Mouse (Mus musculus) heart, adult 2 months (tissue): Measurements from ENCODE around the gene Ttc30a1. TPM values are rescaled to one million over a fixed set of nuclear protein-coding genes. Genes with fewer than 3 reads are reported as not detected.

Experiments
- DNase-seq, 2 experiments: peaks; one replicate each; pipeline ENCODE4 v3.0.0; 2021
- H3K27ac ChIP-seq: fragments of 200-600 bp; 2 replicates; pipeline ENCODE4 v1.8.1; 2022
- H3K27me3 ChIP-seq: fragments of 200-500 bp; 2 replicates; pipeline ENCODE4 v1.6.1; 2012; ENCODE audit warnings: mild to moderate bottlenecking, low read length, inconsistent platforms, mixed read lengths; ENCODE audit not compliant: control insufficient read depth, insufficient read depth
- H3K36me3 ChIP-seq: fragments of 200-500 bp; 2 replicates; pipeline ENCODE4 v1.6.1; 2012; ENCODE audit warnings: low read length, inconsistent platforms; ENCODE audit not compliant: control insufficient read depth, insufficient read depth
- H3K4me1 ChIP-seq: fragments of 200-500 bp; 2 replicates; pipeline ENCODE4 v1.6.1; 2011; ENCODE audit warnings: low read length; ENCODE audit not compliant: control insufficient read depth, insufficient read depth
- H3K4me3 ChIP-seq: fragments of 200-600 bp; 2 replicates; pipeline ENCODE4 v1.8.1; 2022
- H3K79me2 ChIP-seq: fragments of 200-500 bp; replicated peaks from 2 replicates; pipeline ENCODE4 v1.6.1; 2012; ENCODE audit warnings: mild to moderate bottlenecking, inconsistent platforms, low read length, moderate library complexity, mixed read lengths; ENCODE audit not compliant: control insufficient read depth, insufficient read depth
- H3K9ac ChIP-seq: fragments of 200-500 bp; 2 replicates; pipeline ENCODE4 v1.6.1; 2012; ENCODE audit warnings: low read depth, mild to moderate bottlenecking, control low read depth, inconsistent platforms, low read length, mixed read lengths
- CTCF ChIP-seq: fragments of 200-600 bp; IDR thresholded peaks from 2 replicates; pipeline ENCODE4 v1.8.1; 2022; ENCODE audit warnings: antibody characterized with exemption, mild to moderate bottlenecking, moderate library complexity
- EP300 ChIP-seq: fragments of 200-500 bp; IDR thresholded peaks from 2 replicates; pipeline ENCODE4 v1.6.1; 2011; ENCODE audit warnings: low read depth, low read length, control low read depth; ENCODE audit not compliant: insufficient read depth
- POLR2A ChIP-seq: fragments of 200-500 bp; IDR thresholded peaks from 2 replicates; pipeline ENCODE4 v1.6.1; 2011; ENCODE audit warnings: mild to moderate bottlenecking, low read depth, low read length, control low read depth; ENCODE audit not compliant: insufficient read depth
- WGBS: fragments of 180-500 bp; shearing (Covaris S2); methylation state at CpG from one replicate; pipeline ENCODE4 v1.1.7; 2018; 5-methylcytosine and 5-hydroxymethylcytosine counted together
- intact Hi-C: fragments of 180-260 bp; cut with DNase I; formaldehyde crosslinking; loops from one replicate; pipeline ENCODE4 v1.15.1; 2025
- polyA plus RNA-seq: library from polyadenylated mRNA; depleted of rRNA; stranded (reverse); fragments of >200 nt; gene quantifications from 2 replicates; pipeline ENCODE4 v1.2.3, GENCODE M21; 2012
- total RNA-seq, 2 experiments: library from RNA; stranded (reverse); gene quantifications; 2 replicates each; pipeline ENCODE4 v1.2.3; 2021

Ttc30a1 gene
- total and polyA plus RNA-seq, 3 experiments: 2.4 to 4.0 (median 3.1) TPM

- no peaks in the 10 kb centered on the region for H3K79me2 ChIP-seq
- TF ChIP-seq EP300 (no peak), CTCF (no peak), POLR2A (no peak)
- intact Hi-C loops: no loop called here
- no peaks in the 10 kb centered on the region for H3K36me3 ChIP-seq
- H3K9ac ChIP-seq: no peak overlapping the region
- no peaks in the 10 kb centered on the region for H3K4me1 ChIP-seq
- H3K27me3 ChIP-seq: no peaks in the 10 kb centered on the region
- no peak for DNase-seq
- no peak overlapping the region for H3K4me3 ChIP-seq
- 77% methylated on average over 3 of the region's 3 CpGs for WGBS
- no peak overlapping the region for H3K27ac ChIP-seq
These were observed 32.9 kb upstream of the Ttc30a1 start for GRCm38 (mm10) chr2:76014659-76015058.

GRCm38 (mm10) chr2:76006194-76006593, 24.4 kb upstream of the Ttc30a1 start:
- Histone ChIP-seq H3K4me3 (no peak overlapping the region), H3K27me3 (no peaks in the 10 kb centered on the region)

GRCm38 (mm10) chr2:76002899-76003298, 21.1 kb upstream of the Ttc30a1 start:
- Histone ChIP-seq H3K4me1 (peaks cover 2% of the 10 kb centered on the region; the same call in 1 of the 2 replicates), H3K27ac (no peak overlapping the region), H3K36me3 (no peaks in the 10 kb centered on the region), H3K27me3 (no peaks in the 10 kb centered on the region), H3K9ac (no peak overlapping the region), H3K4me3 (no peak overlapping the region), H3K79me2 (no peaks in the 10 kb centered on the region)
- DNase-seq: no peak
- TF ChIP-seq EP300 (no peak), POLR2A (no peak), CTCF (no peak)
- 80% methylated on average over 9 of the region's 9 CpGs for whole genome bisulfite sequencing
- intact Hi-C loops: no loop called here

More at GRCm38 (mm10) chr2:76006194-76006593, 24.4 kb upstream of the Ttc30a1 start:
- Histone ChIP-seq H3K27ac (no peak overlapping the region), H3K4me1 (no peaks in the 10 kb centered on the region), H3K79me2 (no peaks in the 10 kb centered on the region), H3K36me3 (no peaks in the 10 kb centered on the region), H3K9ac (no peak overlapping the region)
- TF ChIP-seq EP300 (no peak), CTCF (no peak), POLR2A (no peak)
- WGBS: 32% methylated on average over 4 of the region's 4 CpGs
- no peak for DNase-seq
- intact Hi-C loops: no loop called here

- Histone ChIP-seq H3K4me1 (peaks cover 2% of the 10 kb centered on the region; the same call in 1 of the 2 replicates), H3K27ac (no peak overlapping the region), H3K4me3 (no peak overlapping the region), H3K27me3 (no peaks in the 10 kb centered on the region), H3K79me2 (no peaks in the 10 kb centered on the region), H3K36me3 (no peaks in the 10 kb centered on the region), H3K9ac (no peak overlapping the region)
- TF ChIP-seq CTCF: peak; percentile 88
- no peak for TF ChIP-seq EP300
- TF ChIP-seq POLR2A: no peak
- DNase-seq: peak; percentile 46 to 76
- WGBS: 40% methylated on average over 8 of the region's 8 CpGs
- intact Hi-C loops: no loop called here
These were observed 19.6 kb upstream of the Ttc30a1 start for GRCm38 (mm10) chr2:76001392-76001791.

DNA sequence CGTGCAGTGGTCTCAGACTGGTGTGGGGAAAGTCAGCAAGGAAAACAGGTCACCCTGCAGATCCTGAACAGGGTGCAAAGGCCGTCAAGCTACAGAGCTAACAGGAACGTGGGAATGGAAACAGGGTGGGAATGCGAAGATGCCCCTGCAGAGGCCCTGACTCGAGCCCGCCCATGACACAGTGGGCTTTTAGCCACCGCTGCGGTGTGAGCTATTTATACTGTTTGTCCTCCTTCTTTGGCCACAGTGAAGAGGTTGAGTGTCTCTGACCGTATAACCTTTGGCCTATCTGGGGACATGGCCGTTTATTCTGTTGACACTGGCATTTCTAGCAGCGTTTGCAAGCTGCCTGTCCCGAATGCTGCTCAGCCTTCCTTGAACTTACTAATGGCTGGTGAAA, 17.9 kb upstream of the Ttc30a1 start:
- TF ChIP-seq EP300: no peak
- no peak for TF ChIP-seq CTCF
- no peak for TF ChIP-seq POLR2A
- no peaks in the 10 kb centered on the region for H3K27me3 ChIP-seq
- no peak overlapping the region for H3K9ac ChIP-seq
- H3K4me1 ChIP-seq: peaks cover 2% of the 10 kb centered on the region; the same call in 1 of the 2 replicates
- intact Hi-C loops: no loop called here
- no peaks in the 10 kb centered on the region for H3K79me2 ChIP-seq
- WGBS: 29% methylated on average over 12 of the region's 12 CpGs
- H3K27ac ChIP-seq: peak overlapping the region; percentile 15; the same call in 1 of the 2 replicates
- H3K4me3 ChIP-seq: no peak overlapping the region
- peak; percentile 33 to 36 for DNase-seq
- H3K36me3 ChIP-seq: no peaks in the 10 kb centered on the region

GRCm38 (mm10) chr2:75998692-75999091, 16.9 kb upstream of the Ttc30a1 start:
- 48% methylated on average over 8 of the region's 8 CpGs for WGBS
- Histone ChIP-seq H3K27ac (no peak overlapping the region), H3K4me1 (peaks cover 2% of the 10 kb centered on the region; the same call in 1 of the 2 replicates), H3K27me3 (no peaks in the 10 kb centered on the region), H3K4me3 (no peak overlapping the region), H3K36me3 (no peaks in the 10 kb centered on the region), H3K9ac (no peak overlapping the region), H3K79me2 (no peaks in the 10 kb centered on the region)
- DNase-seq: no peak
- no peak for TF ChIP-seq POLR2A
- TF ChIP-seq EP300: no peak
- no peak for TF ChIP-seq CTCF
- intact Hi-C loops: no loop called here
